Mouse (Mus musculus) adrenal gland, postnatal 14 days (tissue): ENCODE results near the gene Srpr. TPM values are rescaled to one million over a fixed set of nuclear protein-coding genes. Genes with fewer than 3 reads are reported as not detected.

Experiments used
- DNase-seq: peaks from one replicate; pipeline ENCODE4 v3.0.0; 2021; ENCODE audit warnings: mixed read lengths
- total RNA-seq: library from RNA; stranded (reverse); gene quantifications from 2 replicates; pipeline ENCODE4 v1.2.3, GENCODE M21; 2021

Gene Srpr
- total RNA-seq, 1 experiment from 2014 or later, result 121 TPM

- no peak for DNase-seq
Observed at GRCm38 (mm10) chr9:35257365-35257764, 57.4 kb downstream of the Srpr start.

DNA sequence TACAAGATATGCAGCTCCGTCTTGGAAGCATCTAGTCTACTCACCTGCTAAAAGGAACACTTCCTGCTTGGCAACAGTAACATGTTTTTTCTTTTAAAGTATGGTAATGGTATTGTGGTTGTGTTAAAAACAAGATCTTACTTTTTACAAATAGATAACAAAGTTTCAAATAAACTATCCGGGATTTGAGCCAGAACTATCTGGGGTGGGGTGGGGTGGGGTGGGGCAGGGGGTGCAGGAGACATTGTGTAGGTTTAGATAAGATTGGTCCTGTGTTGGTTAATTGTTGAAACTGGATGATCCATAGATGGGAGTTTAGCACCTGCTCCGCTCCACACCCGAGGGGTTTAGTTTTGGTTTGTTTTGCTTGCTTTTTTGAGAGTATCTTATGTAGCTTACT is 62.4 kb downstream of the Srpr start:
- DNase-seq, result no peak

DNA sequence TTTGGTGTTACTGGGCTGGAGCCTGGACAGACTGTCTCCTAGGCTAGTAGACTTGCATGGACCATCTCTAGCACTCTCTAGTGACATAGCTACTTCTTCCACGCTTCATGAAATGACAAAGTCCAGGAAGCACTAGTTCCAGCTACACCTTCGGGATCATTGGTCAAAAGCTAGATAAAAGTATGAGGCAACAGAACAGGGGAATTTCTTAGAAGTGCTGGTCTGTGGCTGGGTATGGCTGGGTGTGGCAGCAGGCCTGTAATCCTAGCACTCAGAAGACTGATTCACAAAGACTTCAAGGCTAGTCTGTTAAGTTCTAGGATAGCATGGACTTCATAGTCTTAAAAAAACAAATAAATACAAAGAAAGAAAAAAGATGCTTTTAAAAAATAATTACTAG is 63.5 kb downstream of the Srpr start:
- DNase-seq, result no peak

DNA sequence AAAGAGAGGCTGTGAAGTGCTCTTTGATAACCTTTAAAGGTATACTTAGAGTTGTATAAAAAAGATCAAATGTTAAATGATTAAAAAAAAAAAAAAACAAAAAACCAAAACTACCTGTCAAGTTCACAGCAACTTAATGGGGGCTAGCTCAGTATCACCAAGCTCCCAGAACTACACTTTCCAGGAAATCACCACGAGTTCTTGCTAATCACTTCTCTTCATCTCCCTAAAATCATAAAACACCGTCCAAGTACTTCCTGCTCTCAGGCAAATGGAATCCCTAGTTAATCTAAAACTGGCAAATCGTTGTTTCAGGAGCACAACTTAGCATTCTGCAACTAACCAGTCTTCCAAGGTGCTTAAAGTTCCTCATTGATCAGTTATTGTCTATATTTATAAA is 64.5 kb downstream of the Srpr start:
- no peak for DNase-seq

DNA sequence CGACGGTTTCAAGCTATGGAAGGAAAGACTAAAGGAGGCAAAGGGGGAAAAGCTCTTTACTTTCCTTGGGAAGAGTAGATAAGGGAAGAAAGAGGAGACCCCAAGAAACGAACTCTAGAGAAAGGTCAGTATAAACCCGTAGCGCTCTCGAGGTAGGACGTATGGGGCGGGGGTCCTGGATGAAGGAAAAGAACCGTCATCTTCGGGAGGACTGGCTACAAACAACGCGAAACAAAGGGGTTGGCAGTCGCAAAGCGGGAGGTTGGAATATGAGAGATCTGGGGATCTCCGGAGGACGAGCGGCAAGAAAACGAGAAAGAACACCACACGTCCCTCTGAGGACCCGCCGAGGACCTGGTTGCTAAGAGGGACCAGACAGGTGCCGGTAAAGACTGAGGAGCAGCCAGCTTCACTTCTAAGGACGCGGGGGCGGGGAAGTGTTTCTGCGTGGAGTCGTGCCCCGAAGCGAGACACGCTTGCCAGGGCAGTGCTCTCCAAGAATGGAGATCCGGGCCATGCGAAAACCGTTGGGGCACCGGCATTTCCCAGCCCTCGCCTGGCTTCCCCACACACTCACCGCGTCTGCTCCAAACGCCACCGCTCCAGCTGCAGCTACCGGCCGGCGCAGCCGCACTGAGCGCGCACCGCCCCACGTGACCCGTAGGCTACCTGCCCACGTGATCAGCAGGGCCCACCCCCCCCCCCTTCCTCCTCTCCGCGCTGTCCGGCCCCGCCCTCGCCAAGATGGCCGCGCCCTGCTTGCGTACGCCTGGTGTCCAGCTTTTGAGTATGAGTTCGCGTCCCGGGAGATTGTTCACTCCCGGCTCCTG is 67.4 kb downstream of the Srpr start, which contains the start of the genes Fam118b and Rpusd4:
TSS of gene Fam118b (minus strand) at position 660 of the 830 bp plus-strand sequence.
TSS of gene Rpusd4 (plus strand) at position 720 of the 830 bp plus-strand sequence.
- peak; percentile 95 for DNase-seq

- DNase-seq, result peak; percentile 16
Observed at GRCm38 (mm10) chr9:35267976-35268715, 68.2 kb downstream of the Srpr start.

GRCm38 (mm10) chr9:35277855-35278365 is 77.9 kb downstream of the Srpr start:
- no peak for DNase-seq

DNA sequence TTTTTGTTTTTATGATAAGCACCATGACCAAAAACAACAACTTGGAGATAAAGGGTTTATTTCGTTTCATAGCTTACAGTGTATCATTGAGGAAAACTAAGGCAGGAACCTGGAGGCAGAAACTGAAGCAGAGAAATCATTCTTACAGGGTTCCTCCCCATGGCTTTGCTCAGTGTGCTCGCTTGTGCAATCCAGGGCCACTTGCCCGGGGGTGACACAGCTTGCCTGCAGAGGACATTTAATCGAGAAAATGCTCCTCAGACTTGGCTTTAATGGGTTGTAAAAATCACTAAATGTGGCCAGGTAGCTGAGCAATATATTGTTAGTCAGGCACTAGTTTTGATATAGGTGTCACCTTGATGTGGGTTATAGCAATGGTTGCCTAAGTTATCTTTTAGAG is 78.5 kb downstream of the Srpr start:
- peak; percentile 46 for DNase-seq

DNA sequence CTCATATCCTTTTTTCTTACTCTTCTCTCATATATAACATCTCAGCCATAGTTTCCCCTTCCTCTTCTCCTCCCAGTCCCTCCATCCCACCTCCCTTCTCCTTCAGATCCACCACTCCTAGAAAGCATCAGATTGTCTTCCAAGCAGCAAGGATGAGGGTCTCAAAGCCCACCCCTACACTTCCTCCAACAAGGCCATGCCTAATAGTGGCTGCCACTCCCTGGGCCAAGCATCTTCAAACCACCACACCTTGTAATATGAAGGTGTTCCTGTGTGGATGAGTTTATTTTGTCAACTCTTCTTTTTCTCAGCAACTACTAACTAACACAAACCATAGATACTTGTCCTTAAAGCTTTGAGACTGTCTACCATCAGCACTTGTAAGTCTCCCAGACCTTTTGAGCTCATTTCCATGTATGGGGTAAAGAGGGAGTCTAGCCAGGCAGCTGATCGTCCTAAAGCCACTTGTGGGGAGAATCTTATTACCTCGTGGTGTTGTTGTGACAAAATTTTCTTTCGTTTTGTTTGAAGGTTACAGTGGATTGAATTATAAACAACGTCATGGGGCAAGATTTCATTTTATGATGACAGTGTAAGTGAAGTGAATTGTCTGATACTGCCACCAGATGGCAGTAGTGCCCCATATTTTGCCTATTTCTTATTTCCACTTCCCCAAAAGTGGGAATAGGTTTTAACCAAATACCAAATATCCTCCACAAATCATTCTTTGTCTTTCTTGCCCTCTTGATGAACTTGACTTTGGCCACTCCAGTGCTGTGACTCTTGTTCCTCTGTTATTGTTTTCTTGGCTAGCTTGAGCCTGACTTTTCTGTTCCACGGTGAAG is 82.3 kb downstream of the Srpr start:
- DNase-seq, result peak; percentile 65

DNA sequence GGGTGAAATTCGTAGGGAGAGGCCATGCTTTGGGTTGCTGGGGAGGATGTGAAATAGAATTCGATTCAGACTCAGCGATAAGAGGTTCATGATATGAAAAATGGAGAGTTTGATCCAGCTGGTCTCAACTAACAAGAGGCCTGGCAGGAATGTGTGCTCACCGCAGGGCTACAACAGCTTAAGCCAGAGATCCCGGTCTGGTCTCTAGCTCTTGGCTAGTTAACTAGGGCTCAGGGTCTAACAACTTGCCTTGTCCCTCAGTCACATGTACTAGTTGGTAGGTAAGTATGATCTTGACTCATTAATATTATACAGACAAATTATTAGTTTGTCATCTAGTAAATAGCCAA is 82.9 kb downstream of the Srpr start:
- DNase-seq, result no peak

DNA sequence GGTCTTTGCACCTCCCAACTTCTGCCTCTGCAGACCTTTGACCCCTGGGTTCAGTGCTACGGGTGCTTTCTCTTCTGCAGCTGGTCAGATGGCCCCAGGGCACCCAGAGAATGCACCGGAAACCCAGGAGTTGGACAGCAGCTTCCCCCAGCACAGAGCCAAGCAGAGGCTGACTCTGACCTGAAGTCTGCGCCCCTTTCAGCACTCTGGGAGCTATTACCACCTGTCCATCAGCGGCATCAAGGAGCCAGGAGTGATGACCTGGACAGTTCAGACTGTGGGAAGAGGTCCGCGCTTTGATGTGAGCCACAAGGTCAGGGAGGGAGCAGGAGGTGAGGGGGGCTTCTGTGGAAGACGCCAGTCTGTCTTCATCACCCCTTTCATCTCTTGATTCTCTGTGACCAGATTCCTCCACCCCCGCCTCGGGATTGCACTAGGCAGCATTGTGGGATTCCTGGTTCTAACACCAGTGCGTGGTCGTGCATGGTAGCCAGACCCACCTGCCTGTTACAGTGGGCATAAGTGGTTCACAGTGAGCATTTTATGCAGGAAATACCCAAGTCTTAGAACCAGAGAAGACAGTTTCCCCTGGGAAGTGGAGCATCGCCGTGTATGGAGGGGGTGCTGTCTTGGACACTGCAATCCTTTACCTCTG is 83.6 kb downstream of the Srpr start:
- no peak for DNase-seq

DNA sequence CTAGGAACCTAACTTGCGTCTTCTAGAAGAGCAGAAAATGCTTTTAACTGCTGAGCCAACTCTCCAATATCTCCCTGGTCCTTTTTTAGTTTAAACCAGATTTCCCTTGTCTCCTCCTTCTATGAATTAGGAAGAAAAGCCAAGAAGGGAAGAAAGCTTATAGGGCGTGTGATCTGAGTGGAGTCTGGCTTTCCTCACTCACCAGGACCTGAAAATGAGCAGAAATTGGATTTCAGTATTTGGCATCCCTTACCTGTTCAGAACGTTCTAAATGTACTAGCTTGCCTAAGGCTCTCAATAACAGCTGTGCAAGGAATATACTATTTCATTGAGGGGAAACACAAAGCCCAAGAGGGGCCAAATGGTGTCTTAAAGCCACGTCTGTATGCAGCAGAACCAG is 84.4 kb downstream of the Srpr start:
- no peak for DNase-seq

DNA sequence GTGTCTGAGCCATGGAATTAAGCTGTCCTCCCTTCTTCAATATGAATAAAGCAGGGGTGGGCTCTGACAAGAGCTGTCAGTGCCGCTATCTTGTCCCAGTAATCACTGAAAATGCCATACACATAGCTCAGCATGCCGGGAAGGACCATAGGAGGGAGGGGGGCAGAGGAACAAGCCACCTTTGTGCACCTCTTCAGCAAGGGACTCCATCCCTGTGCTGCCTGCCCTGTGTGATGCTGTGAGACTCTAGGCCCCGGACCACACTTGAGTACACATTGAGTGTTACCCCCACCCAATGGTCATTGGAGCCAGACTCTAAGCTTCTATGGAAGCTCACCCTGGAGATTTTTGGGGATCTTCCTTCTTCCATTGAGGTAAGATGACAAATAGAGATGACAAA is 86.4 kb downstream of the Srpr start:
- DNase-seq, result no peak

- DNase-seq, result no peak
Observed at GRCm38 (mm10) chr9:35289992-35290391, 90.0 kb downstream of the Srpr start.

- no peak for DNase-seq
Observed at GRCm38 (mm10) chr9:35290417-35290816, 90.4 kb downstream of the Srpr start.

- DNase-seq, result no peak
Observed at GRCm38 (mm10) chr9:35290916-35291315, 90.9 kb downstream of the Srpr start.

DNA sequence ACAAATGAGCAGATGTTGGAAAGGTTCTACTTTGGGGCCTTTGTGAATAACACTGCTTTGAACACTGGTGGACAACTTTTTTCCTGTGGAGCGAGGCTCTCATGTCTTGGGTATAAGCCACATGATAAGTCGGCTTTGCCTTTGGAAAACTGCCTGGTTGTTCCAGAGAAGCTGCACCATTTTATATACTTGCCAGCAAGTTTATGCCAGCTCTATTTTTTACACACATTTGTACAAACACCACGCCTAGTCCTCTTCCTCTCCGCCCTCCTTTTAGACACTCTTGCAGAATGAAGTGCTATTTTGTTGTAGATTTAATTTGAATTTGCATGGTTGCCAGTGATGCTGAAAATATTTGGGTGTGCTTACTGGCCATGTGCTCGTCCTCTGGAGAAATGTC is 93.5 kb downstream of the Srpr start:
- no peak for DNase-seq
